Comparison of ENCODE assay signal across 14 mouse cellular contexts in genomic region chr2:161433816-161434215, GRCm38 (mm10).
DNase-seq lines count a peak whose midpoint lies in the region; ATAC-seq and TF ChIP-seq lines count a peak whose summit lies in the region.
"Had no signal": no experiment of that assay in that cellular context is flagged by ENCODE, and none has a peak within 500 bp of the region (broad histone marks: within the 10 kb centered on the region; RNA-seq: fewer than 3 reads in every experiment).

No protein-coding gene starts in this region.

- TF ChIP-seq CTCF in midbrain, postnatal 0 days (IDR thresholded peaks at IDR 0.05), result no peak

- peak; percentile 58 for ATAC-seq in midbrain, embryonic 12.5 days (ENCODE audit: low FRiP score, low read depth)
- ATAC-seq in midbrain, postnatal 0 days (ENCODE audit: low FRiP score), result no peak
- no peak for ATAC-seq in liver, embryonic 11.5 days (replicated peaks; ENCODE audit: low FRiP score)
- ATAC-seq: intestine, postnatal 0 days had no signal

- intact Hi-C loops in heart, postnatal 10 days (cut with DNase I), result no loop called here

- H3K36me3 ChIP-seq in midbrain, embryonic 12.5 days, result no peaks in the 10 kb centered on the region
- H3K36me3 ChIP-seq in midbrain, postnatal 0 days (ENCODE audit: insufficient read depth, low read length), result no peaks in the 10 kb centered on the region
- no peaks in the 10 kb centered on the region for H3K36me3 ChIP-seq in liver, embryonic 11.5 days (ENCODE audit: control insufficient read depth, insufficient read depth, low read length)
- H3K36me3 ChIP-seq: liver, embryonic 12.5 days had no signal

- DNase-seq in heart, adult 11 months, result peak; percentile 49
- DNase-seq in heart, postnatal 10 days, result no peak
- DNase-seq in midbrain, postnatal 0 days (ENCODE audit: low spot score), result no peak
- peak; percentile 42 for DNase-seq in hindlimb bud, embryonic 11.5 days (ENCODE audit: extremely low spot score, low read depth, low spot score)
- DNase-seq in liver, embryonic 11.5 days (ENCODE audit: low spot score), result no peak
- DNase-seq in layer of hippocampus, postnatal 14 days (ENCODE audit: low spot score in 2 of 2), result no peak
- DNase-seq: adrenal gland, adult 8-10 months; cerebellum, postnatal 36 days; right cerebral cortex, adult 18-20 months; spleen, adult 18-20 months; thymus, postnatal 36 days had no signal

- peaks cover 6% of the 10 kb centered on the region for H3K4me1 ChIP-seq in midbrain, embryonic 12.5 days
- H3K4me1 ChIP-seq in midbrain, postnatal 0 days (ENCODE audit: insufficient read depth, low read length), result no peaks in the 10 kb centered on the region
- no peaks in the 10 kb centered on the region for H3K4me1 ChIP-seq in liver, embryonic 11.5 days (replicated peaks; ENCODE audit: control insufficient read depth, insufficient read depth, low read length)
- H3K4me1 ChIP-seq: liver, embryonic 12.5 days had no signal

- no peak overlapping the region for H3K4me3 ChIP-seq in midbrain, embryonic 12.5 days
- H3K4me3 ChIP-seq in midbrain, postnatal 0 days (ENCODE audit: low read depth, low read length), result no peak overlapping the region
- no peak overlapping the region for H3K4me3 ChIP-seq in liver, embryonic 11.5 days (ENCODE audit: low read depth, low read length)
- H3K4me3 ChIP-seq: liver, embryonic 12.5 days had no signal

- no peaks in the 10 kb centered on the region for H3K9me3 ChIP-seq in midbrain, embryonic 12.5 days
- H3K9me3 ChIP-seq in midbrain, postnatal 0 days (ENCODE audit: low read length), result no peaks in the 10 kb centered on the region
- no peaks in the 10 kb centered on the region for H3K9me3 ChIP-seq in liver, embryonic 11.5 days (ENCODE audit: control insufficient read depth, low read length)

- WGBS in midbrain, embryonic 12.5 days, result 20% methylated on average over 9 of the region's 9 CpGs
- 32% methylated on average over 9 of the region's 9 CpGs for WGBS in midbrain, postnatal 0 days
- WGBS in liver, embryonic 11.5 days, result 61% methylated on average over 9 of the region's 9 CpGs

- H3K27me3 ChIP-seq in midbrain, embryonic 12.5 days, result 0 out of 2 replicates have a peak, but pooled peaks cover 3% of the 10 kb centered on the region
- no peaks in the 10 kb centered on the region for H3K27me3 ChIP-seq in midbrain, postnatal 0 days (ENCODE audit: insufficient read depth, low read length)
- no peaks in the 10 kb centered on the region for H3K27me3 ChIP-seq in liver, embryonic 11.5 days (replicated peaks; ENCODE audit: control insufficient read depth, insufficient read depth, low read length)
- H3K27me3 ChIP-seq: liver, embryonic 12.5 days had no signal

- no peak overlapping the region for H3K9ac ChIP-seq in midbrain, embryonic 12.5 days (replicated peaks)
- H3K9ac ChIP-seq in midbrain, postnatal 0 days (replicated peaks; ENCODE audit: low read length, poor library complexity, severe bottlenecking), result no peak overlapping the region
- H3K9ac ChIP-seq in liver, embryonic 11.5 days (ENCODE audit: low read depth, low read length), result no peak overlapping the region
- H3K9ac ChIP-seq: liver, embryonic 12.5 days had no signal

- H3K4me2 ChIP-seq in midbrain, embryonic 12.5 days (replicated peaks), result no peak overlapping the region
- H3K4me2 ChIP-seq in midbrain, postnatal 0 days (ENCODE audit: low read depth, low read length, poor library complexity, severe bottlenecking), result no peak overlapping the region
- H3K4me2 ChIP-seq in liver, embryonic 11.5 days, result no peak overlapping the region
- H3K4me2 ChIP-seq: liver, embryonic 12.5 days had no signal

- H3K27ac ChIP-seq in midbrain, embryonic 12.5 days (replicated peaks), result no peak overlapping the region
- H3K27ac ChIP-seq in midbrain, postnatal 0 days (ENCODE audit: low read depth, low read length), result no peak overlapping the region
- H3K27ac ChIP-seq in liver, embryonic 11.5 days (ENCODE audit: low read depth, low read length), result no peak overlapping the region
- H3K27ac ChIP-seq: liver, embryonic 12.5 days had no signal

Comparison
In these comparisons a context has a peak if more than half of its experiments do, and no peak if none do; other contexts are left out.
1. DNase-seq: peak in heart, adult 11 months (single experiment) and hindlimb bud, embryonic 11.5 days (single experiment); none in heart, postnatal 10 days (0 of 2), midbrain, postnatal 0 days (single experiment), liver, embryonic 11.5 days (single experiment) and layer of hippocampus, postnatal 14 days (0 of 2).